Mouse (Mus musculus) hindbrain, embryonic 13.5 days (tissue): ENCODE measurements at regions not wholly inside any gene's neighbourhood (a gene's known extent, or its start where the extent isn't known, plus 50 kb on each side); places are given as distances from the start of the nearest gene placed in this dataset.
"Not testable (repeated sequence)": the region's sequence is repeated elsewhere in the genome, so short reads cannot be mapped to it uniquely, and the experiment has no call there.

ENCODE experiments used
- ATAC-seq: fragments of 200-750 bp; cut with Nextera tagmentation; 2 replicates; pipeline ENCODE4 v1.8.0; 2017; ENCODE audit warnings: moderate TSS enrichment; ENCODE audit not compliant: low FRiP score
- H3K27ac ChIP-seq: fragments of 300-500 bp; sonication (generic); 2 replicates; pipeline ENCODE4 v1.5.1; 2015; ENCODE audit warnings: inconsistent platforms, mild to moderate bottlenecking, moderate library complexity
- H3K27me3 ChIP-seq: fragments of 300-500 bp; sonication (generic); 2 replicates; pipeline ENCODE4 v1.6.1; 2015; ENCODE audit warnings: mild to moderate bottlenecking, inconsistent platforms
- H3K36me3 ChIP-seq: fragments of 300-500 bp; sonication (generic); 2 replicates; pipeline ENCODE4 v1.6.1; 2015; ENCODE audit warnings: mild to moderate bottlenecking, inconsistent platforms
- H3K4me1 ChIP-seq: fragments of 300-500 bp; sonication (generic); replicated peaks from 2 replicates; pipeline ENCODE4 v1.6.1; 2015; ENCODE audit warnings: inconsistent platforms
- H3K4me2 ChIP-seq: fragments of 300-500 bp; sonication (generic); 2 replicates; pipeline ENCODE4 v1.6.1; 2015; ENCODE audit warnings: inconsistent platforms, mild to moderate bottlenecking, moderate library complexity
- H3K4me3 ChIP-seq: fragments of 300-500 bp; sonication (generic); 2 replicates; pipeline ENCODE4 v1.5.1; 2015; ENCODE audit warnings: mild to moderate bottlenecking, inconsistent platforms
- H3K9ac ChIP-seq: fragments of 300-500 bp; sonication (generic); 2 replicates; pipeline ENCODE4 v1.6.1; 2015; ENCODE audit warnings: mild to moderate bottlenecking, inconsistent platforms
- H3K9me3 ChIP-seq: fragments of 300-500 bp; sonication (generic); 2 replicates; pipeline ENCODE4 v1.6.1; 2016; ENCODE audit warnings: inconsistent platforms
- WGBS: fragments of 180-500 bp; shearing (Covaris S2); methylation state at CpG from one replicate; pipeline ENCODE4 v1.1.7; 2015; 5-methylcytosine and 5-hydroxymethylcytosine counted together

DNA sequence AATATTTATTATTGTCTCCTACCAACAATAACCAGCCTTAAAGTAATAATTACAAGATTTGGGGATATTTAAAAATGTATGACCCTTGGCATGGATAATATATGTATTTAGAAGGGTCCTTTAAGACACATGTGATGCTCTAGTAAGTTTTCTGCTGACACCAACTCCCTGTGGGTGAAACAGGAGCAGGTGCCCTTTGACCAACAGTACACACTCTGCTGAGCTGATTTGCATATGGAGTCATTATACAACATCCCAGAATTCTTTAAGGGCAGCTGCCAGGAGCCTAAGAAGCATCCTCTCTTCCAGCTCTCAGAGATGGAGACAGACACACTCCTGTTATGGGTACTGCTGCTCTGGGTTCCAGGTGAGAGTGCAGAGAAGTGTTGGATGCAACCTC is 274.1 kb downstream of the Rpia start:
- Histone ChIP-seq H3K9ac (no peak overlapping the region), H3K27me3 (no peaks in the 10 kb centered on the region), H3K4me3 (no peak overlapping the region), H3K4me1 (no peaks in the 10 kb centered on the region), H3K27ac (no peak overlapping the region), H3K4me2 (no peak overlapping the region), H3K36me3 (no peaks in the 10 kb centered on the region), H3K9me3 (no peaks in the 10 kb centered on the region)
- ATAC-seq: no peak

DNA sequence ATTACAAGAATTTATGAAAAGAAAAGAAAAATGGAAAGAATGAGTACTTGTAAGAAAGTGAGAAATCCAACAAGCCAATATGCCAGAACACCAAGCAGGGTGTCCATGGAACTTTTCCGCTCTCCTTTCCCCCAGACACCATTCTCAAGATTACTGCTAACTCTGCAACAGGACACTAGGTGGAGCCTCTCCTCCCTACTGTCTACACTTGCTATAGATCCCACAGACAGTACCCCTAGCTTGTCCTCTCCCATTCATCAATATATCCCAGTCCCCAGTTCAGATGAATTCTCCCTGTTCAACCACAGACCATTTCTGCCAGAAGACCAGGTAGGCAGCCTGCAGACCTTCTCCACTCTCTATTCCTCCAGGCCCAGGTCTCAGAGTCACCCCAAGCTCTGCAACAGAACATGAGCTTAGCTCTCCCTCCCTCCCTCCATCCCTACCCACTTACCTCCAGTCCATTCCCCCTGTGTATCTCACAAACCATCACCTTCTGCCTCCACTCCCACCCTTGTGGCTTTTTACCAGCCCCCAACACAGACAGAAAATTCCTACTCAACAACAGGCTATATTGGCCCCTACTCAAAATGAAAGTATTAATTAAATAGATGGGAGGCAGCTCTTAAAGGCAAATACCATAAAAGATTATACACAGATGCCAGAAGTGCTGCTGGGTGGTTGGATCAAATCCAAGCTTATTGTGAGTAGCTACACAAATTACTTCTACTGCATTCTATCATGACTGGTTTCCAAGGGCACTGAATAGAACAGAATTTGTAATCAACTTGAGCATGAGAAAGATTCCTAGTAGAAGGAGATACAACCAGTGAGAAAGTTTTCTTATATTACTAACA is 323.2 kb downstream of the Rpia start:
- Histone ChIP-seq H3K27ac (no peak overlapping the region), H3K4me1 (0 out of 2 replicates have a peak, but pooled peaks cover 4% of the 10 kb centered on the region), H3K4me3 (no peak overlapping the region), H3K9ac (no peak overlapping the region), H3K36me3 (no peaks in the 10 kb centered on the region), H3K9me3 (no peaks in the 10 kb centered on the region), H3K4me2 (no peak overlapping the region), H3K27me3 (no peaks in the 10 kb centered on the region)
- 79% methylated on average over 1 of the region's 1 CpGs for WGBS
- peak; percentile 69 for ATAC-seq

DNA sequence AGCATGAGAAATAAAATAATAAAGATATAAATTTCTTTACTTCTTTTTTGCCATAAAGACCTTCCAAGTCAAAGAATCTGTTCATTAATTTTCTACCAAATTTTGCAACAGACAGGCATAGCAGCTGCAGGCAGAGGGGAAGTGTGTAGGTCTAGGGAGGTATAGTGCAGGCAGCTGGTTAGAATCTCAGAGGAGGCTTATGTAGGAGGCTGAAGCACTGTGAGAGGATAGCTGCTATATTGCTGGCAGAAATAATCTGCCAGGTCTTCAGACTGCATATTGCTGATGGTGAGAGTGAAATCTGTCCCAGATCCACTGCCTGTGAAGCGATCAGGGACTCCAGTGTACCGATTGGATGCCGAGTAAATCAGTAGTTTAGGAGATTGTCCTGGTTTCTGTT is 334.8 kb downstream of the Rpia start:
- no peak for ATAC-seq
- Histone ChIP-seq H3K4me1 (no peaks in the 10 kb centered on the region), H3K9me3 (no peaks in the 10 kb centered on the region), H3K9ac (no peak overlapping the region), H3K27me3 (no peaks in the 10 kb centered on the region), H3K36me3 (no peaks in the 10 kb centered on the region), H3K4me3 (no peak overlapping the region), H3K4me2 (no peak overlapping the region), H3K27ac (no peak overlapping the region)
- WGBS: 95% methylated on average over 3 of the region's 3 CpGs

- not testable (repeated sequence) for H3K36me3 ChIP-seq, H3K27ac ChIP-seq, H3K27me3 ChIP-seq, H3K4me3 ChIP-seq, H3K4me2 ChIP-seq, H3K4me1 ChIP-seq, H3K9ac ChIP-seq, H3K9me3 ChIP-seq, ATAC-seq
- 93% methylated on average over 2 of the region's 2 CpGs for WGBS
Observed at GRCm38 (mm10) chr6:70434739-70435138, 357.3 kb downstream of the Rpia start.

DNA sequence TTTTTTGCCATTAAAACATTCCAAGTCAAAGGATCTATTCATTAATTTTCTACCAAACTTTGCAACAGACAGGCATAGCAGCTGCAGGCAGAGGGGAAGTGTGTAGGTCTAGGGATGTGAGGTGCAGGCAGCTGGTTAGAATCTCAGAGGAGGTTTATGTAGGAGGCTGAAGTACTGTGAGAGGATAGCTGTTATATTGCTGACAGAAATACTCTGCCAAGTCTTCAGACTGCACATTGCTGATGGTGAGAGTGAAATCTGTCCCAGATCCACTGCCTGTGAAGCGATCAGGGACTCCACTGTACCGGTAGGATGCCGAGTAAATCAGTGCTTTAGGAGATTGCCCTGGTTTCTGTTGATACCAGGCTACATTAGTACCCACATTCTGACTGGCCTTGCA is 385.7 kb downstream of the Rpia start:
- not testable (repeated sequence) for H3K9ac ChIP-seq, H3K27me3 ChIP-seq, ATAC-seq, H3K4me1 ChIP-seq, H3K9me3 ChIP-seq, H3K36me3 ChIP-seq, H3K4me2 ChIP-seq, H3K27ac ChIP-seq, H3K4me3 ChIP-seq
- WGBS: 91% methylated on average over 3 of the region's 3 CpGs

DNA sequence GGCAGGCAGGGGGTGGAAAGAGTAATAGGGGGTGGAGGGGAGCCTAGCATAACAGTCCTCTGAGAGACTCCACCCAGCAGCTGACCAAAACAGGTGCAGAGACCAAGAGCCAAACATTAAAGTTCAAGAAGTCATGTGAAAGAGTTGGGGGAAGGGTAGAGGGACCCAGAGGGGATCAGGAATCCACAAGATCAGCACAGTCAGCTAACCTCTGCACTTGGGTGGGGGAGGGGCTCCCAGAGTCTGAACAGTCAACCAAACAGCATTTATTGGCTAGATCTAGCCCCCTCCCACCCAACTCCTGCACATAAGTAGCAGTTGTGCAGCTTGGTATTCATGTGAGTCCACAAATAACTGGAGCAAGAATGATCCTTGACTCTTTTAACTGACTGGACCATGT is 402.2 kb downstream of the Rpia start:
- H3K4me3 ChIP-seq, H3K9me3 ChIP-seq, H3K9ac ChIP-seq, ATAC-seq, H3K4me1 ChIP-seq, H3K36me3 ChIP-seq, H3K4me2 ChIP-seq, H3K27me3 ChIP-seq, H3K27ac ChIP-seq: not testable (repeated sequence)

GRCm38 (mm10) chr6:70386396-70386795 is 405.6 kb downstream of the Rpia start:
- H3K4me3 ChIP-seq, H3K9me3 ChIP-seq, H3K27me3 ChIP-seq, H3K4me2 ChIP-seq, H3K4me1 ChIP-seq, ATAC-seq, H3K36me3 ChIP-seq, H3K9ac ChIP-seq, H3K27ac ChIP-seq: not testable (repeated sequence)
- whole genome bisulfite sequencing: no CpG with 5 or more reads among the region's 1 CpGs

DNA sequence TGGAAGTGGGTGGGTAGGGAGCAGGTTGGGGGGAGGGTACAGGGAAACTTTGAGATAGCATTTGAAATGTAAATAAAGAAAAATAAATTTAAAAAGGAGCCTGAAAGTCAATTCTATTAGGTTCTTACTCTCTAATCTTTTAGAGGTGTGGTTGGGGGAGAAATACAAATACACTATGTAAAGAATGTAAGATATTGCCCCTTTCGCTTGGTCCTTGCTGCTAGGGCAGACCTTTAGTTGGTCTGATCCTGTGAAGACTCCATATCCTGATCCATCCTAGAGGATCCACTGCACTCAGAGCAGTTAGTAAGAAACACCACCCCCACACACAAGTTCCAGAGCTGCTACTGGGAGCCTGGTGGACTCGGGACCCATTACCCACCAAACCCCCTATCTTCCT is 412.7 kb downstream of the Rpia start:
- not testable (repeated sequence) for H3K27me3 ChIP-seq, H3K27ac ChIP-seq, H3K4me2 ChIP-seq, H3K36me3 ChIP-seq, H3K4me3 ChIP-seq, ATAC-seq, H3K9me3 ChIP-seq, H3K9ac ChIP-seq, H3K4me1 ChIP-seq
- WGBS: 93% methylated on average over 2 of the region's 2 CpGs

- H3K4me3 ChIP-seq, ATAC-seq, H3K9me3 ChIP-seq, H3K27me3 ChIP-seq, H3K4me1 ChIP-seq, H3K36me3 ChIP-seq, H3K4me2 ChIP-seq, H3K27ac ChIP-seq, H3K9ac ChIP-seq: not testable (repeated sequence)
- 89% methylated on average over 5 of the region's 5 CpGs for WGBS
Observed at GRCm38 (mm10) chr6:70371821-70372220, 420.2 kb downstream of the Rpia start.

GRCm38 (mm10) chr6:70356303-70356702 is 435.7 kb downstream of the Rpia start:
- Histone ChIP-seq H3K9me3 (no peaks in the 10 kb centered on the region), H3K36me3 (no peaks in the 10 kb centered on the region), H3K9ac (no peak overlapping the region), H3K4me3 (no peak overlapping the region), H3K27me3 (no peaks in the 10 kb centered on the region), H3K27ac (no peak overlapping the region), H3K4me2 (no peak overlapping the region), H3K4me1 (no peaks in the 10 kb centered on the region)
- ATAC-seq: no peak
- WGBS: 72% methylated on average over 2 of the region's 2 CpGs

GRCm38 (mm10) chr6:70342147-70342546 is 449.9 kb downstream of the Rpia start:
- Histone ChIP-seq H3K4me3 (no peak overlapping the region), H3K4me1 (no peaks in the 10 kb centered on the region), H3K36me3 (no peaks in the 10 kb centered on the region), H3K27ac (no peak overlapping the region), H3K9me3 (no peaks in the 10 kb centered on the region), H3K27me3 (no peaks in the 10 kb centered on the region), H3K4me2 (no peak overlapping the region), H3K9ac (no peak overlapping the region)
- ATAC-seq: no peak
- 79% methylated on average over 5 of the region's 5 CpGs for WGBS

- not testable (repeated sequence) for ATAC-seq, H3K9me3 ChIP-seq, H3K27ac ChIP-seq, H3K27me3 ChIP-seq, H3K4me2 ChIP-seq, H3K4me1 ChIP-seq, H3K36me3 ChIP-seq, H3K9ac ChIP-seq, H3K4me3 ChIP-seq
- 90% methylated on average over 2 of the region's 2 CpGs for WGBS
Observed at GRCm38 (mm10) chr6:70340691-70341090, 451.3 kb downstream of the Rpia start.

- 75% methylated on average over 1 of the region's 1 CpGs for WGBS
- H3K36me3 ChIP-seq: no peaks in the 10 kb centered on the region
- ATAC-seq: no peak
Observed at GRCm38 (mm10) chr6:70315318-70315717, 476.7 kb downstream of the Rpia start.

More at GRCm38 (mm10) chr6:70315318-70315717, 476.7 kb downstream of the Rpia start:
- H3K4me3 ChIP-seq: no peak overlapping the region
- H3K9ac ChIP-seq: no peak overlapping the region
- H3K4me2 ChIP-seq: no peak overlapping the region
- no peaks in the 10 kb centered on the region for H3K27me3 ChIP-seq
- H3K4me1 ChIP-seq: no peaks in the 10 kb centered on the region
- no peak overlapping the region for H3K27ac ChIP-seq
- H3K9me3 ChIP-seq: no peaks in the 10 kb centered on the region
